In genomic region chr11:51595459-51596083, GRCm38 (mm10) we compare ENCODE assay signal across 1 mouse cellular context.
A peak's percentile ranks its signal among the peaks of the same experiment; 100 is the strongest.
TF ChIP-seq lines count a peak whose summit lies in the region.

No protein-coding gene starts in this region.

TF ChIP-seq in ES-E14, 5 proteins besides CTCF, POLR2A, EP300 and RAD21:
- TF ChIP-seq HCFC1 (IDR thresholded peaks at IDR 0.05; ENCODE audit: borderline replicate concordance, insufficient read depth, low read length) (no peak), CHD2 (IDR thresholded peaks at IDR 0.05; ENCODE audit: low read depth, low read length) (0 out of 2 replicates have a peak, but pooled peaks have one; percentile 5)
